Mouse (Mus musculus): ENCODE data around the gene Gm10696. TPM values are rescaled to one million over a fixed set of nuclear protein-coding genes. Genes with fewer than 3 reads are reported as not detected.
"Not testable (repeated sequence)": the region's sequence is repeated elsewhere in the genome, so short reads cannot be mapped to it uniquely, and the experiment has no call there.

Gene Gm10696
- not detected for polyA plus RNA-seq (2017; shearing (Covaris generic))

- not testable (repeated sequence) for ATAC-seq
These were observed at the start of gene Gm10696 for GRCm38 (mm10) chr3:94178093-94178492. Gene Gm10696 (minus strand): TSS chr3:94178193.

- not testable (repeated sequence) for ATAC-seq
These were observed 18.4 kb upstream of the Gm10696 start, which contains the start of gene Gm5286 for GRCm38 (mm10) chr3:94196414-94196813. Gene Gm5286 (plus strand): TSS chr3:94196714.

GRCm38 (mm10) chr3:94167351-94167750 is 10.6 kb downstream of the Gm10696 start:
- ATAC-seq: not testable (repeated sequence)

Other genes starting within 250 kb of the Gm10696 start
- not detected for gene Gm9117, start 234.7 kb downstream of the Gm10696 start, polyA plus RNA-seq (2017; shearing (Covaris generic))
- not detected for gene Tdpoz5, start 216.9 kb downstream of the Gm10696 start, polyA plus RNA-seq (2017; shearing (Covaris generic))
- gene Gm9125, start 123.3 kb downstream of the Gm10696 start, polyA plus RNA-seq (2017; shearing (Covaris generic)): not detected
- not detected for gene Gm10697, start 105.5 kb downstream of the Gm10696 start, polyA plus RNA-seq (2017; shearing (Covaris generic))
- gene Gm5286, start 18.5 kb upstream of the Gm10696 start, polyA plus RNA-seq (2017; shearing (Covaris generic)): not detected
- gene Gm4778, start 85.8 kb upstream of the Gm10696 start, polyA plus RNA-seq (2017; shearing (Covaris generic)): not detected
- 10 to 100 TPM in 1 of 3 experiments, 1 to 10 TPM in 2; 7.0 to 10.7 (median 9.0) TPM for gene Them4, start 131.9 kb upstream of the Gm10696 start, polyA plus RNA-seq (2017; shearing (Covaris generic))
- not detected for gene Them5, start 163.9 kb upstream of the Gm10696 start, polyA plus RNA-seq (2017; shearing (Covaris generic))
- gene C2cd4d, start 184.2 kb upstream of the Gm10696 start, polyA plus RNA-seq (2017; shearing (Covaris generic)): not detected
- 10 to 100 TPM in 2 of 3 experiments, 1 to 10 TPM in 1; 5.4 to 13.2 (median 13.1) TPM for gene Rorc, start 194.6 kb upstream of the Gm10696 start, polyA plus RNA-seq (2017; shearing (Covaris generic))
- 1 to 10 TPM in 2 of 3 experiments, under 1 TPM in 1; 0.45 to 2.3 (median 1.5) TPM for gene Lingo4, start 220.3 kb upstream of the Gm10696 start, polyA plus RNA-seq (2017; shearing (Covaris generic))
- gene Tdrkh, start 235.1 kb upstream of the Gm10696 start, polyA plus RNA-seq (2017; shearing (Covaris generic)): 10 to 100 TPM in 1 of 3 experiments, 1 to 10 TPM in 2; 4.8 to 11.2 (median 7.8) TPM